Mouse (Mus musculus) liver, embryonic 16.5 days (tissue): Measurements from ENCODE around the gene Gm10563. TPM values are rescaled to one million over a fixed set of nuclear protein-coding genes. Genes with fewer than 3 reads are reported as not detected.

Source experiments
- ATAC-seq: fragments of 200-750 bp; cut with Nextera tagmentation; 2 replicates; pipeline ENCODE4 v1.8.0; 2017; ENCODE audit warnings: low read depth, mild to moderate bottlenecking, moderate number of reproducible peaks, moderate library complexity
- H3K27ac ChIP-seq: fragments of 300-500 bp; sonication (generic); 2 replicates; pipeline ENCODE4 v1.5.1; 2014; ENCODE audit warnings: mild to moderate bottlenecking, low read length
- H3K27me3 ChIP-seq: fragments of 300-500 bp; sonication (generic); 2 replicates; pipeline ENCODE4 v1.6.1; 2014; ENCODE audit warnings: low read depth, low read length, mixed read lengths; ENCODE audit not compliant: control insufficient read depth, insufficient read depth
- H3K36me3 ChIP-seq: fragments of 300-500 bp; sonication (generic); 2 replicates; pipeline ENCODE4 v1.6.1; 2014; ENCODE audit warnings: mild to moderate bottlenecking; ENCODE audit not compliant: control insufficient read depth, insufficient read depth
- H3K4me1 ChIP-seq: fragments of 300-500 bp; sonication (generic); 2 replicates; pipeline ENCODE4 v1.6.1; 2014; ENCODE audit warnings: low read depth, low read length, mixed read lengths; ENCODE audit not compliant: control insufficient read depth
- H3K4me2 ChIP-seq: fragments of 300-500 bp; sonication (generic); 2 replicates; pipeline ENCODE4 v1.6.1; 2014; ENCODE audit warnings: low read depth, low read length, mixed read lengths
- H3K4me3 ChIP-seq: fragments of 300-500 bp; sonication (generic); 2 replicates; pipeline ENCODE4 v1.5.1; 2014; ENCODE audit warnings: low read depth, mild to moderate bottlenecking, low read length
- H3K9ac ChIP-seq: fragments of 300-500 bp; sonication (generic); 2 replicates; pipeline ENCODE4 v1.6.1; 2014; ENCODE audit warnings: low read depth, low read length
- H3K9me3 ChIP-seq: fragments of 300-500 bp; sonication (generic); replicated peaks from 2 replicates; pipeline ENCODE4 v1.6.1; 2016; ENCODE audit warnings: low read length; ENCODE audit not compliant: control insufficient read depth
- WGBS: fragments of 180-500 bp; shearing (Covaris S2); extraction: QIAGEN DNeasy Blood & Tissue Kit; methylation state at CpG from one replicate; pipeline ENCODE4 v1.1.7; 2014; ENCODE audit not compliant: insufficient replicate concordance; 5-methylcytosine and 5-hydroxymethylcytosine counted together
- polyA plus RNA-seq: library from polyadenylated mRNA; unstranded; fragments of >200 nt; fragmentation: Nextera tagmentation; extraction: Ambion mirVana; gene quantifications from 2 replicates; pipeline ENCODE4 v1.2.1, GENCODE M21; 2015

Gm10563 gene
- polyA plus RNA-seq, 1 experiment from 2014 or later = not detected

DNA sequence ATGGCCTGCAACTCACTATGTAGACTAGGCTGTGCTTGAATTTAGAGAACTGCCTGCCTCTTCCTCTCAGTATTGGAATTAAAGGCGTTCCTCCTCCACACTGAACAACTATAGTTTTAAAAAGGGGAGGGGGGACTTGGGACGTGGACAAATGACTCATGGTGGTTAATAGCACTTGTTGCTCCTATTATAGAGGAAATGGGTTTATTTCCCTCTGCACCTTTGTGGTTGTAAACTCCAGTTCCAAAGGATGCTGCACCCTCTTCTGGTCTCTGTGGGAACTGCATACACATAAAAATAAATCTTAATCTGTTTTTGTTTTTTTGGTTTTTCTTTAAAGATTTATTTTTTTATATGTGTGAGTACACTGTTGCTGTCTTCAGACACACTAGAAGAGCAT lies 77.0 kb downstream of the Gm10563 start:
- Histone ChIP-seq H3K4me1 (peaks cover 38% of the 10 kb centered on the region), H3K9me3 (no peaks in the 10 kb centered on the region), H3K4me2 (no peak overlapping the region), H3K9ac (no peak overlapping the region), H3K4me3 (no peak overlapping the region), H3K27ac (no peak overlapping the region; the same call in 1 of the 2 replicates), H3K27me3 (no peaks in the 10 kb centered on the region), H3K36me3 (no peaks in the 10 kb centered on the region)
- WGBS = 10% methylated on average over 2 of the region's 2 CpGs
- ATAC-seq = no peak

- no peak for ATAC-seq
- H3K4me3 ChIP-seq = no peak overlapping the region
- H3K4me1 ChIP-seq = peaks cover 47% of the 10 kb centered on the region
- peak overlapping the region; percentile 22 for H3K27ac ChIP-seq
- no peaks in the 10 kb centered on the region for H3K9me3 ChIP-seq
- no peaks in the 10 kb centered on the region for H3K27me3 ChIP-seq
- 61% methylated on average over 8 of the region's 8 CpGs for WGBS
- H3K4me2 ChIP-seq = no peak overlapping the region
- no peak overlapping the region for H3K9ac ChIP-seq
- H3K36me3 ChIP-seq = no peaks in the 10 kb centered on the region
Measured at GRCm38 (mm10) chr4:155566555-155566954, 78.7 kb downstream of the Gm10563 start.

Other genes with a start within 250 kb of the Gm10563 start
- gene Gabrd, start 247.3 kb downstream of the Gm10563 start, polyA plus RNA-seq = 0.09 TPM in 1 of 2 replicates, not detected in the other
- gene Cfap74, start 236.2 kb downstream of the Gm10563 start, polyA plus RNA-seq = 0.11 and 0.12 TPM in 2 replicates
- 0.33 and 0.64 TPM in 2 replicates for gene Tmem52, start 176.3 kb downstream of the Gm10563 start, polyA plus RNA-seq
- gene Gnb1, start 154.0 kb downstream of the Gm10563 start, polyA plus RNA-seq = 77.3 and 85.9 TPM in 2 replicates
- gene Nadk, start 83.0 kb downstream of the Gm10563 start, polyA plus RNA-seq = 42.9 and 45.3 TPM in 2 replicates
- 5.6 and 6.4 TPM in 2 replicates for gene Slc35e2, start 44.0 kb downstream of the Gm10563 start, polyA plus RNA-seq
- 19.4 and 20.3 TPM in 2 replicates for gene Cdk11b, start 20.6 kb downstream of the Gm10563 start, polyA plus RNA-seq
- gene Mmp23, start 8.0 kb upstream of the Gm10563 start, polyA plus RNA-seq = 4.1 and 4.9 TPM in 2 replicates
- 4.4 and 6.3 TPM in 2 replicates for gene Mib2, start 23.8 kb upstream of the Gm10563 start, polyA plus RNA-seq
- 0.04 and 0.08 TPM in 2 replicates for gene Fndc10, start 48.9 kb upstream of the Gm10563 start, polyA plus RNA-seq
- 44.5 and 48.3 TPM in 2 replicates for gene Ssu72, start 59.4 kb upstream of the Gm10563 start, polyA plus RNA-seq
- 0.13 TPM in 1 of 2 replicates, not detected in the other for gene Tmem240, start 89.4 kb upstream of the Gm10563 start, polyA plus RNA-seq
- gene Atad3a, start 115.7 kb upstream of the Gm10563 start, polyA plus RNA-seq = 43.7 and 49.5 TPM in 2 replicates
- gene Vwa1, start 129.3 kb upstream of the Gm10563 start, polyA plus RNA-seq = 0.28 and 0.34 TPM in 2 replicates
- gene Tmem88b, start 140.5 kb upstream of the Gm10563 start, polyA plus RNA-seq = 0.12 and 0.19 TPM in 2 replicates
- 0.08 TPM in 1 of 2 replicates, not detected in the other for gene Ankrd65, start 145.0 kb upstream of the Gm10563 start, polyA plus RNA-seq
- gene Mrpl20, start 157.5 kb upstream of the Gm10563 start, polyA plus RNA-seq = 115 and 133 TPM in 2 replicates
- gene Ccnl2, start 167.1 kb upstream of the Gm10563 start, polyA plus RNA-seq = 69.7 and 79.8 TPM in 2 replicates
- 91.8 and 99.9 TPM in 2 replicates for gene Aurkaip1, start 185.9 kb upstream of the Gm10563 start, polyA plus RNA-seq
- gene Mxra8, start 194.3 kb upstream of the Gm10563 start, polyA plus RNA-seq = 8.2 and 10.2 TPM in 2 replicates
- 1.9 TPM in 2 replicates for gene Dvl1, start 202.0 kb upstream of the Gm10563 start, polyA plus RNA-seq
- 0.11 and 0.14 TPM in 2 replicates for gene Tas1r3, start 218.0 kb upstream of the Gm10563 start, polyA plus RNA-seq
- 7.1 and 8.4 TPM in 2 replicates for gene Cptp, start 224.0 kb upstream of the Gm10563 start, polyA plus RNA-seq
- 31.8 and 33.1 TPM in 2 replicates for gene Ints11, start 224.1 kb upstream of the Gm10563 start, polyA plus RNA-seq
- gene Pusl1, start 246.4 kb upstream of the Gm10563 start, polyA plus RNA-seq = 12.9 and 13.4 TPM in 2 replicates
- 5.5 and 5.6 TPM in 2 replicates for gene Acap3, start 246.4 kb upstream of the Gm10563 start, polyA plus RNA-seq